Mouse (Mus musculus): ENCODE data around the gene Suclg1.
A peak's percentile ranks its signal among the peaks of the same experiment; 100 is the strongest.

Suclg1 gene

GRCm38 (mm10) chr6:73249851-73250250 is 1.7 kb downstream of the Suclg1 start:
- no peak for DNase-seq (ENCODE audit: low spot score)

GRCm38 (mm10) chr6:73251336-73251735 is 3.2 kb downstream of the Suclg1 start:
- DNase-seq (ENCODE audit: low spot score): no peak

GRCm38 (mm10) chr6:73252396-73252795 is 4.2 kb downstream of the Suclg1 start:
- DNase-seq (ENCODE audit: low spot score): no peak

GRCm38 (mm10) chr6:73253006-73253405 is 4.8 kb downstream of the Suclg1 start:
- DNase-seq (ENCODE audit: low spot score): no peak

- no peak for DNase-seq (ENCODE audit: low spot score)
Observed at GRCm38 (mm10) chr6:73253584-73253983, 5.4 kb downstream of the Suclg1 start.

- no peak for DNase-seq (ENCODE audit: low spot score)
Observed at GRCm38 (mm10) chr6:73254307-73255228, 6.4 kb downstream of the Suclg1 start.

- no peak for DNase-seq (ENCODE audit: low spot score)
Observed at GRCm38 (mm10) chr6:73257068-73257467, 8.9 kb downstream of the Suclg1 start.

GRCm38 (mm10) chr6:73260110-73260509 is 11.9 kb downstream of the Suclg1 start:
- no peak for DNase-seq (ENCODE audit: low spot score)

GRCm38 (mm10) chr6:73264801-73265200 is 16.6 kb downstream of the Suclg1 start:
- no peak for DNase-seq (ENCODE audit: low spot score)

GRCm38 (mm10) chr6:73267738-73268311 is 19.6 kb downstream of the Suclg1 start:
- DNase-seq (ENCODE audit: low spot score): no peak

- peak; percentile 36 for DNase-seq (ENCODE audit: low spot score)
Observed at GRCm38 (mm10) chr6:73269374-73269773, 21.2 kb downstream of the Suclg1 start.

GRCm38 (mm10) chr6:73271546-73272091 is 23.4 kb downstream of the Suclg1 start:
- DNase-seq (ENCODE audit: low spot score): peak; percentile 36

- peak; percentile 37 for DNase-seq (ENCODE audit: low spot score)
Observed at GRCm38 (mm10) chr6:73275002-73275401, 26.8 kb downstream of the Suclg1 start.

GRCm38 (mm10) chr6:73279681-73280080 is 31.5 kb downstream of the Suclg1 start:
- DNase-seq (ENCODE audit: low spot score): no peak

- no peak for DNase-seq (ENCODE audit: low spot score)
Observed at GRCm38 (mm10) chr6:73280546-73281115, 32.4 kb downstream of the Suclg1 start.

GRCm38 (mm10) chr6:73286326-73286725 is 38.1 kb downstream of the Suclg1 start:
- DNase-seq (ENCODE audit: low spot score): no peak

- no peak for DNase-seq (ENCODE audit: low spot score)
Observed at GRCm38 (mm10) chr6:73306837-73307236, 58.7 kb downstream of the Suclg1 start.

- DNase-seq (ENCODE audit: low spot score): no peak
Observed at GRCm38 (mm10) chr6:73308685-73309520, 60.7 kb downstream of the Suclg1 start.

GRCm38 (mm10) chr6:73311335-73311734 is 63.2 kb downstream of the Suclg1 start:
- DNase-seq (ENCODE audit: low spot score): no peak

GRCm38 (mm10) chr6:73311786-73312185 is 63.6 kb downstream of the Suclg1 start:
- DNase-seq (ENCODE audit: low spot score): no peak

GRCm38 (mm10) chr6:73314923-73315603 is 66.9 kb downstream of the Suclg1 start:
- DNase-seq (ENCODE audit: low spot score): peak; percentile 90
